Mouse (Mus musculus): ENCODE measurements around the gene Ldhb. TPM values are rescaled to one million over a fixed set of nuclear protein-coding genes. Genes with fewer than 3 reads are reported as not detected.

The Ldhb gene
- under 1 TPM in 1 of 2 experiments, not detected in 1; 0.95 TPM for total RNA-seq (2023)

GRCm38 (mm10) chr6:142507785-142508162 is at the start of gene Ldhb:
TSS of gene Ldhb (minus strand) at chr6:142507957.

GRCm38 (mm10) chr6:142472801-142473203 is 35.0 kb downstream of the Ldhb start, which contains the start of gene Gys2:
TSS of gene Gys2 (minus strand) at chr6:142473109.

Other genes with a start within 250 kb of the Ldhb start
- not detected for gene Iapp, start 209.5 kb downstream of the Ldhb start, total RNA-seq (2023)
- not detected for gene Slco1a5, start 185.0 kb downstream of the Ldhb start, total RNA-seq (2023)
- gene Pyroxd1, start 162.3 kb downstream of the Ldhb start, total RNA-seq (2023) = 10 to 100 TPM; 20.5 to 23.0 TPM
- gene Recql, start 120.9 kb downstream of the Ldhb start, total RNA-seq (2023) = 10 to 100 TPM; 36.0 to 53.3 TPM
- 10 to 100 TPM; 20.0 to 20.5 TPM for gene Golt1b, start 120.7 kb downstream of the Ldhb start, total RNA-seq (2023)
- gene Spx, start 94.5 kb downstream of the Ldhb start, total RNA-seq (2023) = under 1 TPM in 1 of 2 experiments, not detected in 1; 0.64 TPM
- not detected for gene Gys2, start 34.8 kb downstream of the Ldhb start, total RNA-seq (2023)
- under 1 TPM in 1 of 2 experiments, not detected in 1; 0.24 TPM for gene Kcnj8, start 63.7 kb upstream of the Ldhb start, total RNA-seq (2023)
- not detected for gene Abcc9, start 194.4 kb upstream of the Ldhb start, total RNA-seq (2023)
- gene Cmas, start 248.7 kb upstream of the Ldhb start, total RNA-seq (2023) = 10 to 100 TPM; 37.5 to 51.0 TPM

All from B cell, adult 67 days (primary cell).